Mouse (Mus musculus): Measurements from ENCODE around the gene Sfta2. TPM values are rescaled to one million over a fixed set of nuclear protein-coding genes. Genes with fewer than 3 reads are reported as not detected.
A peak's percentile ranks its signal among the peaks of the same experiment; 100 is the strongest.

Sfta2 gene
- polyA plus RNA-seq, 1 experiment from 2014 or later = 111 TPM

DNA sequence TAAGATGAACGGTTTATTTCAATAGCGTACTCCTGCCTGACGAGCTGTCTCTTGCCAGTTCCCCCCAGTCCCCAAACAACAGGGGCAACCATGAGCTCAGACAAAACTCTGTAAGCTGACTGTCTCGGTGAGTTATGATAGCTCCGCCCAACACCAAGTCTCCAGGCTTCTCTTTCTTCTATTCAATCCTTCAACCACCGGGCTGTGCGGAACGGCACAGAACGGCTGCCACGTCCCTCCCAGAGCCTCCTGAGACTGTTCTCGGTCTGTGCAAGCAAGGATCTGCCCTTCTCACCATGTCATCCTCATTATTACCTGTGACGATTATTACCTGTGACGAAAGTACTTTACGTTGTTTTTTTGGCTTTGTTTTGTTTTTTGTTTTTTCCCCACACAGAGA lies 30.5 kb upstream of the Sfta2 start:
- ATAC-seq (ENCODE audit: borderline replicate concordance, extremely low read depth, low FRiP score, low TSS enrichment) = no peak
- H3K27me3 ChIP-seq = peaks cover 34% of the 10 kb centered on the region
- no peak overlapping the region for H3K4me3 ChIP-seq
- H3K9ac ChIP-seq = no peak overlapping the region
- H3K36me3 ChIP-seq = no peaks in the 10 kb centered on the region
- H3K9me3 ChIP-seq = no peaks in the 10 kb centered on the region
- H3K4me2 ChIP-seq = no peak overlapping the region
- H3K27ac ChIP-seq = no peak overlapping the region
- 75% methylated on average over 14 of the region's 14 CpGs for WGBS
- H3K4me1 ChIP-seq = peaks cover 10% of the 10 kb centered on the region; the same call in 1 of the 2 replicates

DNA sequence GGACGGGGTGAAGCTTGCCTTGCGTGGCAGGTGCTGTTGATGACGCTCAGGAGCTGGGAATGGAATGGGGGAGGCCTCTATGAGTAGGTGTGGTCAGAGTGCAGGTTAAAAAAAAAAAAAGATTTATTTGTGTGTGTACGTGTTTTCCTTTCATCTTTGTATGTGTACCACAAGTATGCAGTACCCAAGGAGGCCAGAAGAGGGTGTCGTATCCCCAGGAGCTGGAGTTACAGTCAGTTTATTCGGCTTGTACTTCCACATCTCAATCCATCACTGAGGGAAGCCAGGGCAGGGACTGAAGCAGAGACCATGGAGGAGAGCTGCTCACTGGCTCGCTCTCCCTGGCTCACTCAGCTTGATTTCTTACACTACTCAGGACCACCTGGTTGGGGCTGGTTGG lies 29.9 kb upstream of the Sfta2 start:
- Histone ChIP-seq H3K27ac (no peak overlapping the region), H3K4me3 (no peak overlapping the region), H3K4me1 (peaks cover 10% of the 10 kb centered on the region; the same call in 1 of the 2 replicates), H3K9ac (no peak overlapping the region), H3K36me3 (no peaks in the 10 kb centered on the region), H3K27me3 (peaks cover 34% of the 10 kb centered on the region), H3K4me2 (no peak overlapping the region), H3K9me3 (no peaks in the 10 kb centered on the region)
- WGBS = 95% methylated on average over 7 of the region's 7 CpGs
- ATAC-seq (ENCODE audit: borderline replicate concordance, extremely low read depth, low FRiP score, low TSS enrichment) = no peak

DNA sequence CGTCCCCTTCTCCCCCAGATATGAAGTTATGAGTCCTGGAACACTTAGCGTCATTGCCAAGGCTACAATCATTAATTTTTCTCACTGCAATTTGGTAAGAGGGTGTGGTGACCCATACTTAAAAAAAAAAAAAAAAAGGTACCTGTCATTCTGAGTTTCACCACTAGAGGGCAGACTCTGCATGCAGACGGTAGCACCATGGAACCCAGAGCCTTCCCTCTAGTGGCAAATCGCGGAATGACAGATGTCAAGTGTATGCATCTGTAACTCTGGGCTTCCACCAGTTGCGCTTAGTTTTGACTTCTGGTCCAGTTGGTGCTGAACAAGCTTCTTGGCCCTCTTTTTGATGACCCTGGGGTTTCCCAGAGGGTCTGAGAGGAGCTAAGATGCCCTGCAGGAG lies 23.1 kb upstream of the Sfta2 start:
- H3K36me3 ChIP-seq = no peaks in the 10 kb centered on the region
- H3K9ac ChIP-seq = no peak overlapping the region
- H3K4me2 ChIP-seq = no peak overlapping the region
- no peaks in the 10 kb centered on the region for H3K9me3 ChIP-seq
- H3K4me3 ChIP-seq = no peak overlapping the region
- peaks cover 4% of the 10 kb centered on the region; the same call in 1 of the 2 replicates for H3K27me3 ChIP-seq
- H3K4me1 ChIP-seq = no peaks in the 10 kb centered on the region
- 18% methylated on average over 6 of the region's 6 CpGs for WGBS
- H3K27ac ChIP-seq = no peak overlapping the region
- ATAC-seq (ENCODE audit: borderline replicate concordance, extremely low read depth, low FRiP score, low TSS enrichment) = no peak

DNA sequence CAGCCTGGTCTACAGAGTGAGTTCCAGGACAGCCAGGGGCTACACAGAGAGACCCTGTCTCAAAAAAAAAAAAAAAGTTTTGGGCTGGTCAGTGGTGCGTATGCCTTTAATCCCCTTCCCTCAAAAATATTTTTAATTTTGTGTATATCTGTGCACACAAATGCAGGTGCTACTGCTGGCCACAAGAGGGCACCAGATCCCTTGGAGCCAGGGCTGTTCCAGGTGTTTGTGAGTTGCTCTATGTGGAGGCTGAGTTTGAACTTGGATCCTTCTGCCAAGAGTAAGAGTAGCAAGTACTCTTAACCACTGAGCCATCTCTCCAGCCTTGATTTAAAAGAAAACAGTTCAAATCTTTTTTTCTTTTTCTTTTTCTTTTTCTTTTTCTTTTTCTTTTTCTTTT lies 18.4 kb upstream of the Sfta2 start:
- Histone ChIP-seq H3K27me3 (no peaks in the 10 kb centered on the region), H3K4me2 (no peak overlapping the region), H3K27ac (no peak overlapping the region), H3K9me3 (no peaks in the 10 kb centered on the region), H3K4me1 (no peaks in the 10 kb centered on the region), H3K4me3 (no peak overlapping the region), H3K36me3 (no peaks in the 10 kb centered on the region), H3K9ac (no peak overlapping the region)
- 83% methylated on average over 1 of the region's 1 CpGs for WGBS
- ATAC-seq (ENCODE audit: borderline replicate concordance, extremely low read depth, low FRiP score, low TSS enrichment) = no peak

DNA sequence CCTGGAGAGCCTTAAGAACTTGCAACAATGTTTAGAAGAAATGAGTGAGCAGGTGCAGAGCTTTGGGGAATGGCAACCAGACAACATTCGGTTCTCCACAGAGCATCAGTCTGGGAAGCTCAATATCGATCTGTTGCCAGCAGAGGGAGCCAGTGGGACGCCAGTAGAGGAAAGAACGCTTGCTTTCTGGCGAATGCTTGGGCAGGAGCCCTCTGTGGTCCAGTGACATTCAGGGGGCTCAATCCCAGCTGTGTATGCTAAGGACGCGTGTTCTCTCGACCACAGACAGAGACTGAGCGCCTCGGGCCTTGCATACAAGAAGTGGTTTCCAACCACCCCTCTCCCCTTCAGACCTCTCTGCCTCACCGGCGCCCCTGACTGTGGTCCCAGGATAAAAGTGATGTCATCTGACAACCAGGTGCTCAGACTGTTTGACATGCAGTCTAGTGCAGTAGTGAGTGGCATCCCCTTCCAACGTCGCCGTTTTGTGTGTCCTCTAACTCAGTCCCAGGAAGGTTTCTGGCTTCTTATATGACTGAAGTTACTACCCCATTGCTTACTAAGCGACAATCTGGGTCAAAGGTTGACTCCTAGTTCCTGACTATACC lies 16.9 kb upstream of the Sfta2 start:
- no peaks in the 10 kb centered on the region for H3K4me1 ChIP-seq
- H3K36me3 ChIP-seq = no peaks in the 10 kb centered on the region
- H3K9me3 ChIP-seq = no peaks in the 10 kb centered on the region
- WGBS = 11% methylated on average over 16 of the region's 16 CpGs
- ATAC-seq (ENCODE audit: borderline replicate concordance, extremely low read depth, low FRiP score, low TSS enrichment) = 0 out of 2 replicates have a peak, but pooled peaks have one; percentile 27
- no peak overlapping the region for H3K9ac ChIP-seq
- H3K4me2 ChIP-seq = peak overlapping the region; percentile 31
- no peak overlapping the region for H3K27ac ChIP-seq
- H3K27me3 ChIP-seq = no peaks in the 10 kb centered on the region
- H3K4me3 ChIP-seq = no peak overlapping the region

DNA sequence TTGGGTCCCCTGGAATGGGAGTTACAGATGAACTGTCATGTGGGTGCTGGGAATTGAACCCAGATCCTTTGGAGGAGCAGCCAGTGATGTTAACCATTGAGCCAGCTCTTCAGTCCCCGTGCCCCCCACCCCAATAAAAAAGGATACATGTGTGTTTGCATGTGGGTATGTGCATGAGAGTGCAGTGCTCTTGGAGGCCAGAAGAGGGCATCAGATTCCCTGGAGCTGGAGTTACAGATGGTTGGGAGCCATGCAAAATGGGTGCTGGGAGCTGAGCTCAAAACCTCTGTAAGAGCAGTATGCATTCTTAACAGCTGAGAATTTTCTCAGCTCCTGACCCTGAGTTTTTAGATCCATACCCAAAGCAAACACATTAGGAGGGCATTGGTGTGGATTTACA lies 14.1 kb upstream of the Sfta2 start:
- H3K27me3 ChIP-seq = no peaks in the 10 kb centered on the region
- no peak overlapping the region for H3K4me2 ChIP-seq
- H3K4me1 ChIP-seq = no peaks in the 10 kb centered on the region
- ATAC-seq (ENCODE audit: borderline replicate concordance, extremely low read depth, low FRiP score, low TSS enrichment) = no peak
- H3K36me3 ChIP-seq = no peaks in the 10 kb centered on the region
- no peak overlapping the region for H3K9ac ChIP-seq
- no peak overlapping the region for H3K4me3 ChIP-seq
- WGBS = 71% methylated on average over 1 of the region's 1 CpGs
- no peak overlapping the region for H3K27ac ChIP-seq
- no peaks in the 10 kb centered on the region for H3K9me3 ChIP-seq

DNA sequence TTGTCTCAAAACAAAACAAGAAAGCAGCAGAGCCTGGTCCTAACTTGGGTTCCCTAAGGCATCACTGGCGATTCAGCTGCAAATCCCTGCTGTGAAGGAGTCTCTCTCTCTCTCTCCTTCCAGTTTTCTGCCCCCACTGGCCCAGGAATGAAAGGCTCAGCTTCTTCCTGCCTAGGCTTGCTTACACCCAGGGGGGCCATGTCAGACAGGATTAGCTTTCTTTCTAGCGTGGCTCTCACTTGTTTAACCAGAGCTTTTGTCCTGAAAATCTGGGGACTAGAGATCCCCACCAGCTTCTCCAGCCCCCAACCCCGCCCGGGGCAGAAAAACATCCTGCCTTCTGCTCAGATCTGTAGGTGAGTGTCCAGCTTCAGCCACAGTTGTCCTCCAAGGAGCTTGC lies 13.0 kb upstream of the Sfta2 start:
- H3K4me1 ChIP-seq = no peaks in the 10 kb centered on the region
- H3K9me3 ChIP-seq = no peaks in the 10 kb centered on the region
- no peaks in the 10 kb centered on the region for H3K27me3 ChIP-seq
- no peak overlapping the region for H3K27ac ChIP-seq
- H3K4me2 ChIP-seq = no peak overlapping the region
- H3K36me3 ChIP-seq = no peaks in the 10 kb centered on the region
- no peak for ATAC-seq (ENCODE audit: borderline replicate concordance, extremely low read depth, low FRiP score, low TSS enrichment)
- 29% methylated on average over 4 of the region's 4 CpGs for WGBS
- no peak overlapping the region for H3K9ac ChIP-seq
- H3K4me3 ChIP-seq = no peak overlapping the region

DNA sequence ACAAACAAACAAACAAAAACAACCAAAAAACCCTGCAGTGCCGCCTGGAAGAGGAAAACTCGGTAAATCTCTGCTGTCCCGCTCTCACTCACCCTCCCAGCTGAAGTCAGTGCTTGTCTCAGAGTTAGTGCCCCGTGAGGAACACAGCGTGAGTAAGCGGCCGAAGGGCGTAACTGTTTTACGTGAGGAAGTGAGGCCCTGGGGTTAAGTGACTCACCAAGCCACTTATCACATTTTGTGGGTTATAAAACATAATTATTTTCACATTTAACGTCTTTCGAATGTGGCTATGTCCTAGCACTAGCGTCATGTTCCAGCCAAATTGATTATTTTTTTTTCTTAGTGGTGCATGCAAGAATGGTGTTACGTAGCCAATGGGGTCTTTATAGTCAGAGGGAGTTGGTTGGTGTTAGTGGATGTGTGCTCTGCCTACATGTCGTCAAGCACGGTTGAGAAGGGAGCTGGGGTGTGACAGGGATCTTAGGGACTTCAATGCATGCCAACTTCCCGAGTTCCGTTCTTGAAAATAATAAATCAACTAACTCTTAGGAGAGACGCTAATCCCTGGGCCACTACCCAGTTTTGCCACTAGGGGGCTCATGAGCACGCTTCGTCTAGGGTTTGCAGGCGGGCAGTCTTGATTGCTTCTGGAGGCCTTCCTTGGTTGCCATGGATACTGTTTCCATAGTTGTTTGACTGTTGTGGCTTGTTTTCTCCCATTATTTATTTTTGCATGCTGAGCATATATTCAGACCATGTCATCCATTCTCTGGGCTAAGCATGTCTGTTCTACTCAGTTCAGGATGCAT lies 10.7 kb upstream of the Sfta2 start:
- Histone ChIP-seq H3K4me3 (no peak overlapping the region), H3K9ac (no peak overlapping the region), H3K9me3 (no peaks in the 10 kb centered on the region), H3K36me3 (no peaks in the 10 kb centered on the region), H3K4me1 (no peaks in the 10 kb centered on the region), H3K27ac (no peak overlapping the region), H3K4me2 (peak overlapping the region; percentile 5; the same call in 1 of the 2 replicates), H3K27me3 (no peaks in the 10 kb centered on the region)
- ATAC-seq (ENCODE audit: borderline replicate concordance, extremely low read depth, low FRiP score, low TSS enrichment) = no peak
- 39% methylated on average over 21 of the region's 21 CpGs for WGBS

DNA sequence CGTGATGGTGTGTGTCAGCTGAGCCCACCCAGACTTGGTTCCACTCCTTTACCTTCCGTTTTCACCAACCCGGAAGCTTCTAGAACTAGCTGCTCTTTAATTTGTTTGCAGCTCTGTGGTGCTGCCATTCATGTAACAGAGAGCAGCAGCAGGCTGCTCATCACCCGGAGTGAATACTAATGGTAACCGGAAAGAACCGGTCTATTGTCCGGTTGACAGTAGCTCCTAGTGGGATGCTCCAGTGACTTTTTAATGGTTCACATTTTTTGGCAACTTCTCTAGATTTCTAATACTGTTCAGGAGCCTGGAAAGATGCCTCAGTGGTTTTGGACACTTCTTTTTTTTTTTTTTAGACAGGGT lies 10.2 kb upstream of the Sfta2 start:
- ATAC-seq (ENCODE audit: borderline replicate concordance, extremely low read depth, low FRiP score, low TSS enrichment) = no peak
- Histone ChIP-seq H3K4me2 (no peak overlapping the region), H3K27me3 (no peaks in the 10 kb centered on the region), H3K4me3 (no peak overlapping the region), H3K27ac (no peak overlapping the region), H3K9me3 (no peaks in the 10 kb centered on the region), H3K36me3 (no peaks in the 10 kb centered on the region), H3K9ac (no peak overlapping the region), H3K4me1 (no peaks in the 10 kb centered on the region)
- WGBS = 91% methylated on average over 7 of the region's 7 CpGs

DNA sequence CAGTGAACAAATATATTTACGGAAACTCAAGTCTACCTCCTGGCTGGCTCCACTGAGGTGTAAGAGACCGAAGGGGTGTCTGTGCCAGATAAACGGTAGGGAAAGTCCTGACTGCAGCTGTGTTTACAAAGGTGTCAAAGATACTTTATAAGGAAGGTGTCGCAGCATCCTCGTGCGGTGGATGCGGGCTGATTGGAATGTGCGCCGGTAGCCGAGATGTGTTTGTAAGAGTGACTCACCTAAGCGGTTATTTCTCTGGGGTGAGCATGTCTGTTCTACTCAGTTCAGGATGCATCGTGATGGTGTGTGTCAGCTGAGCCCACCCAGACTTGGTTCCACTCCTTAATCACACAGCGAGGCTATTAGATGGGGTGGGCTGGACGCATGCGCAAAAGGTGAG lies 9.6 kb upstream of the Sfta2 start:
- no peaks in the 10 kb centered on the region for H3K36me3 ChIP-seq
- ATAC-seq (ENCODE audit: borderline replicate concordance, extremely low read depth, low FRiP score, low TSS enrichment) = no peak
- H3K27me3 ChIP-seq = no peaks in the 10 kb centered on the region
- H3K4me3 ChIP-seq = no peak overlapping the region
- no peaks in the 10 kb centered on the region for H3K4me1 ChIP-seq
- WGBS = 65% methylated on average over 15 of the region's 15 CpGs
- no peaks in the 10 kb centered on the region for H3K9me3 ChIP-seq
- no peak overlapping the region for H3K9ac ChIP-seq
- H3K4me2 ChIP-seq = no peak overlapping the region
- no peak overlapping the region for H3K27ac ChIP-seq

DNA sequence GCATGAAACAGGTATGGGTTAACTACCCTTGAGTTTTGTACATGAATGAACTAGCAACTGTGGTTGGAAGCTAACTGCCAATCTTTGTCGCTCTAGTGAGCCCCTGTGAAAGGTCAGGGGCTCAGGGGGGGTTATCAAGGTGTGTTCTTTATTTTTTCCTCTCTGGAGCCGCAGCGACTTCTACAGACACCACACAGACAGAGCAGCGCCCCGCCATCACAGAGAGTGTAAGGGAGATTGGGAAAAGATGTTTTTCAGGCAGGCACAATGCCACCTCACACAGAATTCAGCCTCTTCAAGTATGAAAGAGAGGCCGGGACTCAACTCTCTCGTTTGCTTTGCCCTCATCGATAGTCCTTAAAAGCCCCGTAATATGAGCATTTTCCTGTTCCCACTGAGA lies 9.2 kb upstream of the Sfta2 start:
- no peak for ATAC-seq (ENCODE audit: borderline replicate concordance, extremely low read depth, low FRiP score, low TSS enrichment)
- H3K4me2 ChIP-seq = no peak overlapping the region
- H3K27ac ChIP-seq = no peak overlapping the region
- H3K27me3 ChIP-seq = no peaks in the 10 kb centered on the region
- H3K4me3 ChIP-seq = no peak overlapping the region
- H3K4me1 ChIP-seq = no peaks in the 10 kb centered on the region
- 55% methylated on average over 9 of the region's 9 CpGs for WGBS
- no peaks in the 10 kb centered on the region for H3K9me3 ChIP-seq
- no peak overlapping the region for H3K9ac ChIP-seq
- H3K36me3 ChIP-seq = no peaks in the 10 kb centered on the region

DNA sequence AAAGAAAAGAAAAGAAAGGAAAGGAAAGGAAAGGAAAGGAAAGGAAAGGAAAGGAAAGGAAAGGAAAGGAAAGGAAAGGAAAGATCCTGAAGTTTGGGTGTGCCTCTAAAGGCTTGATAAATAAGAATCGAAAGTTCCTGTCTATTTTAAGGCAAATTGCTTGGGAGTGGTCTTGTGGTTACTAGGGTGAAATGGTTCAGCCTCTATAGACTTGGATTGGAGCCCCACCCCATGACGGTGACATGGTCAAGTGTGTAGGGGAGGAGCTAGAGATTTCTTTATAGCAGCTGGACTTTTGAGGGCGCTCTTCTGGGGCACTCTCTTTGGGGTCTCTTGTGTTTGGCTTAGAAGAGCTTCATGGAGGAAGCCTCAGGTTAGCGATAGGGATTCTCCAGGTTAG lies 7.6 kb upstream of the Sfta2 start:
- no peak overlapping the region for H3K4me2 ChIP-seq
- no peak overlapping the region for H3K27ac ChIP-seq
- H3K9ac ChIP-seq = no peak overlapping the region
- no peaks in the 10 kb centered on the region for H3K27me3 ChIP-seq
- H3K9me3 ChIP-seq = no peaks in the 10 kb centered on the region
- 36% methylated on average over 4 of the region's 4 CpGs for WGBS
- no peaks in the 10 kb centered on the region for H3K36me3 ChIP-seq
- H3K4me3 ChIP-seq = no peak overlapping the region
- ATAC-seq (ENCODE audit: borderline replicate concordance, extremely low read depth, low FRiP score, low TSS enrichment) = no peak
- H3K4me1 ChIP-seq = no peaks in the 10 kb centered on the region
